Mouse (Mus musculus): ENCODE measurements around the gene Rpl37.

The Rpl37 gene

GRCm38 (mm10) chr15:5156355-5156754 is 39.9 kb downstream of the Rpl37 start:
- no peak for DNase-seq

DNA sequence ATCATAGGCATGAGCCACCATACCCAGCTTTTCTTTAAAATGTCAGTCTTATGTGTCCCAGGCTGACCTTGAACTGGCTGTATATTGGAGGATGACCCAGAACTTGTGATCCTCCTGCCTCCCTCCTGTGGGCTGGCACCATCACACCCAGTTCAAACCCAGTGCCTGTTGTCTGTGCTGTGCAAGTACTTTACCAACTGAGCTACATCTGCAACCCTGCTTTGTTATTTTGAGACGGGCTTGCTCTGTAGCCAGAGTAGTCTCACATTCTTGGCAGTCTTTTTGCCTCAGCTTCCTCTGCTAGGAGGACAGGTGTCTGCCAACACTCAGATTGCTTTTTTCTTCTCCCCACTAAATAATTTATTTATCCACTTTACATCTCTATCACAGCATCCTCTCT is 40.9 kb downstream of the Rpl37 start:
- DNase-seq = no peak

DNA sequence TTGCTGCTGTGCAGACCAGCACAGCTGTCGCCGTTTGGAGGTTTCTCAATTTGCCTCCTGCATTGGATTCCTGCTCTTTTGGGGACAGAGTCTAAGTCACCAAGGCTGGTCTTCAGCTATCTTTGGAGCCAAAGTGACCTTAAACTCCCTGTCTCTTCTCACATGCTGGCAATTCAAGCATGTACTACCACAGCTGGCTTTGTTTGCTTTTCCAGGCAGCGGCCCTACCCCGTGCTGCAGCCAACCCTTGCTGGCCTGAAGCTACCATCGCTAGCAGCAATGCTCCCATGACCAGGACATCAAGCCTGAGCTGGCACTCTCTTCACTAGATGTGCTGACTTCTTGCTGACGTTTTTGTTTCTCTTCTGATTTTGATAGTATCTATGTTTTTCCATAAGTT is 42.4 kb downstream of the Rpl37 start:
- no peak for DNase-seq

DNA sequence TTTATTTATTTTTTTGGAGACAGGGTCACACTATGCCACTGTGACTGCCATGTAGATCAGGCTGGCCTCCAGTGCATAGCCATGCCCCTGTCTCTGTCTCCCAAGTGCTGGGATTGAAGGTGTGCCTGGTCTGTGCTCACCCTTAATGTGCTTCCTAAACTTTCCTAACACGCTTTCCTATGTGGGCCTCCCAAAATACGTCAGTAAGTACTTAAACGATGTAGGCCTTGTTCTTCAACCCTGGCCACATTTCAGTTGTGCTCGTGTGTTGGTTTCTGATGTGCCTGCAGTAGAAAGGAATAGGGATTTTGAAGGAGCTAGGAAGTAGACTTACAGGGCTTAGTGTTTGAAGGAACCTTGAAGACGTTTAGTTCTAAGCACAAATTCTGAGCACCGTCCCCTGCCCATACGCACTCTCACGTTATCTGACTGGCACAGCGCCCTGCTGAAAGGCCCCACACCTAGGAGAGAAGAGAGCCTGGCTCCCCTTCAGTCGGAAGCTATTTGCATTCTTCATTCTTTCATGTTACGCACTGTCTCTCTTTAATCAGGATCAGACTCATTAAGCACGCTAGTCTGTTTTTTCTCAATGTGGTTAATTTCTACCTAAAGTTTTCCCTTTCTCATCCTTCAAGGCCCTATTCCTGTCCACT is 48.8 kb downstream of the Rpl37 start:
- DNase-seq = no peak

All from kidney, adult 11 months (tissue).